Mouse (Mus musculus) E14TG2a.4 (cell line): Measurements from ENCODE around the gene Ctnnd2.

Source experiments
- H3K27me3 ChIP-seq: 2 replicates; pipeline ENCODE4 v1.6.1; 2014; ENCODE audit warnings: low read length, control low read depth; ENCODE audit not compliant: insufficient read depth
- H3K36me3 ChIP-seq: 2 replicates; pipeline ENCODE4 v1.6.1; 2014; ENCODE audit warnings: low read length, control low read depth; ENCODE audit not compliant: insufficient read depth
- H3K4me1 ChIP-seq: replicated peaks from 2 replicates; pipeline ENCODE4 v1.6.1; 2014; ENCODE audit warnings: low read depth, low read length, control low read depth
- H3K4me3 ChIP-seq: replicated peaks from 2 replicates; pipeline ENCODE4 v1.5.1; 2014; ENCODE audit warnings: mild to moderate bottlenecking, low read length
- H3K9me3 ChIP-seq: 2 replicates; pipeline ENCODE4 v1.6.1; 2014; ENCODE audit warnings: low read length, control low read depth
- CTCF ChIP-seq: conservative IDR thresholded peaks from 2 replicates; pipeline ENCODE4 v1.5.1; 2014; ENCODE audit warnings: low read length
- NANOG ChIP-seq: IDR thresholded peaks from 2 replicates; pipeline ENCODE4 v1.6.1; 2014; ENCODE audit warnings: borderline replicate concordance, low read length, mixed read lengths
- POU5F1 ChIP-seq: IDR thresholded peaks from 2 replicates; pipeline ENCODE4 v1.6.1; 2014; ENCODE audit warnings: low read length, borderline replicate concordance

The Ctnnd2 gene

DNA sequence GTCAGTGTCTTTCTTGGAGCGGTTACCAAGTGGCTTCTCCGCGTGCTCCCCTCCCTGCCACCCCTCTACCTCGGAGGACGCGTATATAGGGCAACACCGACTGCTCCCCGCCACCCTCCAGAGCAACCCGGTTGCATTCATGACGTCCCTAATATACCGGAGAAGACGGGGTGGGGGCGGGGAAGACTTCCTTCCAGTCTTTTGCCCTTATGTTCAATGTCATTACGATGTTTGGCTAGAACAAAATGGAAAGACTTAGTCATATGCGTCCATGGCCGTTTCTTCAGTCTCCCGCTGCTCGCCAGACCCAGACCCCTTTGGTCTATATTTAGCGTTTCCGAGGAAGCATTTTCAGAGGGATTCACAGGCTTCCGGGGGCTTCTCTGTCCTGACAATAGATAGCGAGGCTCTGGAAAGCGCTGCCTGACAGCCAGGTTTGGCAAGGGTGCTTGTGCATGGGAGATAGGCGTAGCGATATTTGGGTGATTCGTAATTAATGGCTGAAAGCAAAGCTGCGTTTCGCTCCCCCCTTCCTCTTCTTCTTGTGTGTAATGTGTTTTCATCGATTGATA, 1.1 kb downstream of the Ctnnd2 start:
- no peaks in the 10 kb centered on the region for H3K36me3 ChIP-seq
- TF ChIP-seq CTCF, result no peak
- TF ChIP-seq NANOG, result no peak
- TF ChIP-seq POU5F1, result no peak
- peaks cover 22% of the 10 kb centered on the region for H3K4me1 ChIP-seq
- H3K9me3 ChIP-seq, result no peaks in the 10 kb centered on the region
- H3K4me3 ChIP-seq, result peak overlapping the region; percentile 87
- H3K27me3 ChIP-seq, result peaks cover 50% of the 10 kb centered on the region

DNA sequence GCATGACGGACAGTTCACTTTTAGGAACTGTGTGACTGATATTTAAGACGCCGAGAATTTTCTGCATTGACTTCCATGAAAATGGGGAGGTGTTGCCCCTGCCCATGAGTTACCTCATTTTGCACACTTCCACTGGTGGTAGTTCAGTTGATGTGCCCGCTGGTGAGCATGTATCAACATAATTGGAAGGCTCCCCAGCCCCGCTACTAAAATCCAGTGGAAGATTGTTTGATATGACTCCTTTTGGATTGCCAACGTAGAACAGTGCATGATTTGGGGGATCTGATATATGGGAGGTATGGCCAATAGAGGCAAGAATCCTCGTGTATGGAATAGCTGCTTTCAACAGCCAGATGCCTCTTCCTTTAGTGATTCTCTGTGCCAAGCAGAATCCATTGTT, 1.9 kb downstream of the Ctnnd2 start:
- Histone ChIP-seq H3K27me3 (peaks cover 49% of the 10 kb centered on the region), H3K4me1 (peaks cover 22% of the 10 kb centered on the region), H3K36me3 (no peaks in the 10 kb centered on the region), H3K4me3 (peak overlapping the region; percentile 87), H3K9me3 (no peaks in the 10 kb centered on the region)
- TF ChIP-seq CTCF, result no peak
- no peak for TF ChIP-seq POU5F1
- TF ChIP-seq NANOG, result no peak

DNA sequence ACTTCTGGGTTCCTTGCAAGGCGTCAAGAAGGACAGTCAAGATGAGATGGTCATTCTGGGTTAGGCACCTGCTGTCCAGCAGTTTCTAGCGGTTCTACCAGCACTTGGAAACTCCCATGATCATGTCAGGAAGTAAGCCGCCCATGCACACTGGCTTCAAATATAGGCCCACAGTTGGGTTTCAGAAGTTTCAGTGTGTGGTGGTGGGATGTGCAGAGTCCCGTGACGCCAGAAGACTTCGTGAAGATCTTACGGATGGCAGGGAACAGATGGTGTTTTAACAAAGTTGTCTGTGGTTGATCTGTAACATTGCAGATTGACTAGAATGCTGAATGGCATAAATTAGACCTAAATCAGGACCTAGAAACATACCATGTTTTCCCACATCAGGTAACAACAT, 11.6 kb downstream of the Ctnnd2 start:
- Histone ChIP-seq H3K4me1 (no peaks in the 10 kb centered on the region), H3K9me3 (no peaks in the 10 kb centered on the region), H3K36me3 (no peaks in the 10 kb centered on the region), H3K27me3 (no peaks in the 10 kb centered on the region), H3K4me3 (no peak overlapping the region)
- no peak for TF ChIP-seq CTCF

DNA sequence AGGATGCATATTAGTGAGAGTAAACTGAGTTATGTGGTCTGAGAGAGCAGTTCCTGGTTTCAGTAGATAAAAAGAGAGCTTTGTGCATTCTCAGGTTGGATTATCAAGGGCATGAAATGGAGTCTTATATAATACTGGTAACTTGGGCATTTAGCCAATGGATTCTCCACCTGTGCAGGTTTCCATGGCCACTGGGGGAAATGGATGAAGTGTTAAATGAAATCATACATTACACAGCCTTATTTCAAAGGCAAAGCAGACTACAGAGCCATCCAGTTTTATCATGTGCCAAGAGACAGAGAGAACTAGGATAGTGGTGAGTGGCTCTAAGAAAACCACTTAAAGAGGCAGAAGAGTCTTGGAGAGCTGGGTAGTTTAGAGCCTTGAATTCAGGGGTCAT, 18.5 kb downstream of the Ctnnd2 start:
- no peak overlapping the region for H3K4me3 ChIP-seq
- no peaks in the 10 kb centered on the region for H3K4me1 ChIP-seq
- H3K27me3 ChIP-seq, result no peaks in the 10 kb centered on the region
- H3K9me3 ChIP-seq, result no peaks in the 10 kb centered on the region
- TF ChIP-seq CTCF (no peak), POU5F1 (no peak), NANOG (no peak)
- no peaks in the 10 kb centered on the region for H3K36me3 ChIP-seq

DNA sequence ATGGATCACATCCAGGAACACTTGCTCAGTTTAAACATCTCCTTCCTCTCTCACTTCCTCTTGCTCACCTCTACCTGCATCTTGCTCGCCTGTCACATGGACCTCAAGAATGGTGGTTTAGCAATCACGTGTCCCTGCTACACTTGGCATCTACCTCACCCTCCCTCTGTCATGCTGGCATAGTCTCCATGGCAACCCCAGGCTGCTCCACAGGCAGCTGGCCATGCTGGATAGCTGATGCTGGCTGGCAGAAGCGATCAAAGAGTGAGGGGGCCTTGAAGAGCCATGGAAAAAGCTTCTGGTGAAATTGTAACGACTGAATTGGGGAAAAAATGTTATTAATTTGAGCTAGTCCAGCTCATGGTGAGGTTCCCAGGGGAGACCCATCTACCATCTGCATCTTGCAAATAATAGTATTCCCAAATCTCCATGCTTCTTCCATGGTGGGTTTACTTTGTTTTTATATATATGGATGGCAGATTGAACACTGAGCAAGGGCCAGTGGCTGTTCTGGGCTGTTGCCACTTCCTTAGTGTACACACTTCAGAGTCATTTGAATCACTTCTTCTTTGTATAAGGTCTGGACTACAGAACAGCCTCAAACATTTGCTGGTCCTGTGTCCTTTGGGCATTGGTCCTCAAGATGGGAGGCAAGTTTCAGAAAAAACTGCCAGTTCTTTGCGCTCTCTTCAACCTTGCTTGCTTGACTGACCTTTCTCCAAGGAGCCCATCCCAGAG, 19.7 kb downstream of the Ctnnd2 start:
- Histone ChIP-seq H3K9me3 (no peaks in the 10 kb centered on the region), H3K4me1 (no peaks in the 10 kb centered on the region), H3K36me3 (no peaks in the 10 kb centered on the region), H3K27me3 (no peaks in the 10 kb centered on the region), H3K4me3 (no peak overlapping the region)
- TF ChIP-seq CTCF, result no peak
- no peak for TF ChIP-seq POU5F1
- no peak for TF ChIP-seq NANOG

DNA sequence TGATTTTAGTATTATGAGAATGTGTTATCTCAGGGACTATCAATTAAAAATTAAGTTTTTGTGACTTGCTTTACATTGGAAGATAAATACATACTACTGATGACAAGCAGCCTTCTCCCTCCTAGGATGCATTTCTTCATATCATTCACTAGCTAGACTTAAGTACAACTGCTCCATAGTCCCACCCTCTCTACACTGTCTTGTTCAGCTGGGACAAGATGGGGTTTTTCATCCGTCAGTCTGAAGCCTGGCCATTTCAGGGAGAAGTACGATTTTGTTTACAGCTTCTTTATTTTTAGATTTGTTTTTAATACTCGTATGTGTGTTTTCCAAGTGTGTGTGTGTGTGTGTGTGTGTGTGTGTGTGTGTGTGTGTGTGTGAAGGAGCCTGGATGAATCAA, 26.0 kb downstream of the Ctnnd2 start:
- Histone ChIP-seq H3K27me3 (no peaks in the 10 kb centered on the region; the same call in 1 of the 2 replicates), H3K36me3 (no peaks in the 10 kb centered on the region), H3K4me1 (peaks cover 8% of the 10 kb centered on the region), H3K9me3 (no peaks in the 10 kb centered on the region), H3K4me3 (no peak overlapping the region)
- no peak for TF ChIP-seq POU5F1
- no peak for TF ChIP-seq NANOG

DNA sequence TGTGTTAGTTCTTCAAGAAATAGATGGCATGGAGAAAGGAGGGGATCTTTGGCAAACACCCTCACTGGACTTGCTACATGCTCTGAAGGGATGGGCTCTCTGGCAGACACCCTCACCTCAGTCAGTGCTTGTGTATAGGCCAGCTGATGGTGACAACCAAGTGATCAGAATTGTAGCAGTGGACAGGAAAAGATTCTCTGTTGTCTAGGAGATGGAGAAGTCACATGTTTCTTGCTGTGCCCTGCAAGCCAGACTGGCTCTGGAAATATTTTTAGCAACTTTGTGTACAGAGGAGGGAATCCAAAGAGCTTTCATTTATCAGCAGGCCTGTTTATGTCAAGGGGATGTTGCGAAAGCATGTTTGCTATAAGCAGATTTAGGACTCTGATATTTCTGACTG, 27.4 kb downstream of the Ctnnd2 start:
- Histone ChIP-seq H3K36me3 (no peaks in the 10 kb centered on the region), H3K27me3 (no peaks in the 10 kb centered on the region; the same call in 1 of the 2 replicates), H3K4me1 (peaks cover 8% of the 10 kb centered on the region), H3K9me3 (no peaks in the 10 kb centered on the region), H3K4me3 (no peak overlapping the region)
- no peak for TF ChIP-seq CTCF
- no peak for TF ChIP-seq POU5F1
- no peak for TF ChIP-seq NANOG

DNA sequence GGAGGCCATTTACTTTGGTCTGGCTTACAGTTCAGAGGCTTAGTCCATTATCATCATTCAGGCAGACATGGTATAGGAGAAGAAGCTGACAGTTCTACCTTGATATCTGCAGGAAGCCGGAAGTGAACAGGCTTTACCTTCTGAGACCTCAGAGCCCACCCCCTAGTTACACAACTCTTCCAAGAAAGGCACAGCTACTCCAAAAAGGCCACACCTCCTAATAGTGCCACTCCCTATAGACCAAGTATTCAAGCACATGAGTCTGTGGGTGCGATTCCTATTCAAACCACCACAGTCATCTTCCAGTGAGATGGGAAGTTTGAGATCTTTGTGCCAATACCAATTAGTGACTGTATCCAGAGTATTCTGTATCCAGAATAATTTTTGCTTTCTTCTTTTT, 28.8 kb downstream of the Ctnnd2 start:
- no peak for TF ChIP-seq CTCF
- no peaks in the 10 kb centered on the region for H3K36me3 ChIP-seq

DNA sequence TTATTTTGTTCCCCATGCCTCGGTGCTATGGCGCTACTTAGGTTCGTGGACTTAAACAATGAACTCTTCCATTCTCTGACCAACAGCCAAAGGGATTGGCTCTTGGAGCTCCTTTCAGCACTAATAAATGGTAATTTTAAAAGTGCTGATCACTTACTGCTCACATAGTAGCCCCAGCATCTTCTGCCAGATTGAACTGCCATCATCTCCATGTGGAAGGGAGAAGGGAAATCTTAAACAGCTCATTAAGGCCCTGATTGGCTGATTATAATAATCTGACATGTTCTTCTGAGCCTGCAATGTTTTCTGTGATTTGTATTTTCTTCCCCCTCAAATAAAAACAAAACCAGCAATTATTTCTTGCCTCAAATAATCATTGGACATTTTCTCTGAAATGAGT, 29.2 kb downstream of the Ctnnd2 start:
- H3K4me1 ChIP-seq, result peaks cover 8% of the 10 kb centered on the region
- H3K36me3 ChIP-seq, result no peaks in the 10 kb centered on the region
- no peak overlapping the region for H3K4me3 ChIP-seq
- H3K27me3 ChIP-seq, result no peaks in the 10 kb centered on the region; the same call in 1 of the 2 replicates
- no peak for TF ChIP-seq POU5F1
- TF ChIP-seq CTCF, result no peak
- TF ChIP-seq NANOG, result no peak
- no peaks in the 10 kb centered on the region for H3K9me3 ChIP-seq

More for the DNA sequence above, 28.8 kb downstream of the Ctnnd2 start:
- no peaks in the 10 kb centered on the region for H3K9me3 ChIP-seq
- peak overlapping the region; percentile 57 for H3K4me3 ChIP-seq
- H3K4me1 ChIP-seq, result peaks cover 8% of the 10 kb centered on the region
- no peaks in the 10 kb centered on the region; the same call in 1 of the 2 replicates for H3K27me3 ChIP-seq
